Mouse (Mus musculus) thymus, adult 2 months (tissue): Measurements from ENCODE around the gene Kalrn.

ENCODE experiments used
- CTCF ChIP-seq: fragments of 200-500 bp; IDR thresholded peaks from 2 replicates; pipeline ENCODE4 v1.5.1; 2012; ENCODE audit warnings: mild to moderate bottlenecking, control low read depth, low read length, moderate library complexity, borderline replicate concordance; ENCODE audit not compliant: control insufficient read depth, poor library complexity, insufficient read depth; ENCODE audit errors: extremely low read depth
- POLR2A ChIP-seq: fragments of 200-500 bp; IDR thresholded peaks from 2 replicates; pipeline ENCODE4 v1.6.1; 2012; ENCODE audit warnings: mild to moderate bottlenecking, low read length, control low read depth, moderate library complexity; ENCODE audit not compliant: control insufficient read depth, poor library complexity, insufficient read depth; ENCODE audit errors: extremely low read depth

DNA sequence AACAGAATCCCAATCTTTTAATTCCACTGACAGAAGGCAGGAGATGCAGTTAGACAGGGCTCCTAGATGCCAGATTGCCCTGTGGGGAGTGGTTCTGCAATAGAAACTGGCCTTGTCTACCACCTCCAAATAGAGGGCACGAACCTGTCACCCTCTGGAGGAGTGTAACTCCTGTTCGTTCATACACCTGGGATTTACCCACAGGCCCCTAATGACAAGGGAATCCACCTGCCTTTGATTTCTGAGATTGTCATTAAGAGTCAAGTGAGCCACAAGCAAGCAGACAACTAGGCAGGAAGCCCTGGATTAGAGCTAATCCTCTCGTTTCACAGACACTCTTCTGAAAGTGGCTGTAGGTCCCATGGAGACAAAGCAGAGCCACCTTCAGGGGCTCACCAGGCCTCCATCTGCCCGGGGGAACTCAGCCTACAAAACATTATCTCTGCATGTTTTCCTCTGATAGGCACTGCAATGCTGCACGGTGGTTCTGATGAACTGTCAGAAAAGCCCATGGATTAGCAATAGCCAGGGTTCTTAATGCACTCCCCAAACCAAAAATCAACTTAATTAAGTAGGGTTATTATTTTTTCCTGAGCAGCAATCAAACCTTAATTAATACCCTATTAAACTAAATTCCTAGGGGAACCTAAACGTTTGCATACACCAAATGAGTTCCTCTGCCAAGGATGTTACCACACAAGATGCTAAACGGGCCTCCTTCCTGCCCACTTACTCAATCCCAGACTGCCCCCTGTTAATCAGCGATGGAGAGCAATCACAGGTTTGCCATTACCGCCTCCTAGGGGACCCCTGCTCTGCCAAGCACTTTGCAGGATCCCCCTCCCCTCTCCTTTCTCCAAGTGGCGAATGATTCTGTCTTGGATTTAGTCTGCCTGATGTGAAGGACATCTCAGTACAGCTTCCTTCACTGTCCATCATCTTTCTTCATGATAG lies 312.1 kb downstream of the Kalrn start:
- no peak for TF ChIP-seq CTCF
- TF ChIP-seq POLR2A = no peak
